Mouse (Mus musculus) E14TG2a.4 (cell line): ENCODE results near the gene Cacna2d4.

Experiments
- H3K27me3 ChIP-seq: 2 replicates; pipeline ENCODE4 v1.6.1; 2014; ENCODE audit warnings: low read length, control low read depth; ENCODE audit not compliant: insufficient read depth
- H3K36me3 ChIP-seq: 2 replicates; pipeline ENCODE4 v1.6.1; 2014; ENCODE audit warnings: low read length, control low read depth; ENCODE audit not compliant: insufficient read depth
- H3K4me1 ChIP-seq: replicated peaks from 2 replicates; pipeline ENCODE4 v1.6.1; 2014; ENCODE audit warnings: low read depth, low read length, control low read depth
- H3K4me3 ChIP-seq: replicated peaks from 2 replicates; pipeline ENCODE4 v1.5.1; 2014; ENCODE audit warnings: mild to moderate bottlenecking, low read length
- H3K9me3 ChIP-seq: 2 replicates; pipeline ENCODE4 v1.6.1; 2014; ENCODE audit warnings: low read length, control low read depth
- CTCF ChIP-seq: conservative IDR thresholded peaks from 2 replicates; pipeline ENCODE4 v1.5.1; 2014; ENCODE audit warnings: low read length
- NANOG ChIP-seq: IDR thresholded peaks from 2 replicates; pipeline ENCODE4 v1.6.1; 2014; ENCODE audit warnings: borderline replicate concordance, low read length, mixed read lengths
- POU5F1 ChIP-seq: IDR thresholded peaks from 2 replicates; pipeline ENCODE4 v1.6.1; 2014; ENCODE audit warnings: low read length, borderline replicate concordance

Cacna2d4 gene

GRCm38 (mm10) chr6:119236241-119236640 lies at the start of gene Cacna2d4:
Gene Cacna2d4, plus strand, starts transcription at chr6:119236526.
- Histone ChIP-seq H3K4me3 (no peak within 1 kb of the TSS), H3K36me3 (no peaks in the 10 kb centered on the region), H3K9me3 (no peaks in the 10 kb centered on the region), H3K27me3 (peaks cover 2% of the 10 kb centered on the region; the same call in 1 of the 2 replicates), H3K4me1 (no peaks in the 10 kb centered on the region)
- TF ChIP-seq POU5F1 (no peak), NANOG (no peak)

GRCm38 (mm10) chr6:119186658-119187057 lies 49.7 kb upstream of the Cacna2d4 start:
- Histone ChIP-seq H3K36me3 (peaks cover 17% of the 10 kb centered on the region), H3K4me3 (no peak overlapping the region), H3K9me3 (no peaks in the 10 kb centered on the region), H3K4me1 (no peaks in the 10 kb centered on the region), H3K27me3 (no peaks in the 10 kb centered on the region)
- TF ChIP-seq NANOG: no peak
- TF ChIP-seq CTCF: peak; percentile 18; the same call in 1 of the 2 replicates

GRCm38 (mm10) chr6:119187631-119188030 lies 48.7 kb upstream of the Cacna2d4 start:
- TF ChIP-seq POU5F1: no peak
- H3K27me3 ChIP-seq: no peaks in the 10 kb centered on the region
- peaks cover 3% of the 10 kb centered on the region; the same call in 1 of the 2 replicates for H3K9me3 ChIP-seq
- H3K4me3 ChIP-seq: no peak overlapping the region
- H3K36me3 ChIP-seq: peaks cover 23% of the 10 kb centered on the region
- no peaks in the 10 kb centered on the region for H3K4me1 ChIP-seq

- Histone ChIP-seq H3K27me3 (no peaks in the 10 kb centered on the region), H3K4me3 (no peak overlapping the region), H3K9me3 (peaks cover 13% of the 10 kb centered on the region), H3K4me1 (peaks cover 7% of the 10 kb centered on the region), H3K36me3 (peaks cover 25% of the 10 kb centered on the region)
- TF ChIP-seq CTCF (no peak), NANOG (no peak), POU5F1 (no peak)
These were observed 44.8 kb upstream of the Cacna2d4 start for GRCm38 (mm10) chr6:119191478-119191877.

- TF ChIP-seq CTCF (no peak), POU5F1 (no peak), NANOG (no peak)
- H3K4me3 ChIP-seq: no peak overlapping the region
- peaks cover 12% of the 10 kb centered on the region for H3K4me1 ChIP-seq
- H3K9me3 ChIP-seq: peaks cover 24% of the 10 kb centered on the region
- no peaks in the 10 kb centered on the region for H3K27me3 ChIP-seq
- H3K36me3 ChIP-seq: peaks cover 25% of the 10 kb centered on the region
These were observed 42.7 kb upstream of the Cacna2d4 start for GRCm38 (mm10) chr6:119193571-119194154.

GRCm38 (mm10) chr6:119194161-119194560 lies 42.2 kb upstream of the Cacna2d4 start:
- TF ChIP-seq POU5F1: no peak
- no peak for TF ChIP-seq CTCF
- TF ChIP-seq NANOG: no peak
- Histone ChIP-seq H3K4me3 (no peak overlapping the region), H3K27me3 (no peaks in the 10 kb centered on the region), H3K36me3 (peaks cover 25% of the 10 kb centered on the region), H3K4me1 (peaks cover 14% of the 10 kb centered on the region), H3K9me3 (peaks cover 25% of the 10 kb centered on the region)

GRCm38 (mm10) chr6:119194601-119195000 lies 41.7 kb upstream of the Cacna2d4 start:
- no peak for TF ChIP-seq POU5F1
- no peak for TF ChIP-seq NANOG
- TF ChIP-seq CTCF: no peak
- Histone ChIP-seq H3K36me3 (peaks cover 23% of the 10 kb centered on the region), H3K4me3 (no peak overlapping the region)

GRCm38 (mm10) chr6:119196382-119197305 lies 39.7 kb upstream of the Cacna2d4 start, which contains the start of gene Cacna1c:
Gene Cacna1c, minus strand, starts transcription at chr6:119196418.
- TF ChIP-seq NANOG (no peak), POU5F1 (no peak), CTCF (no peak)
- H3K27me3 ChIP-seq: no peaks in the 10 kb centered on the region
- H3K9me3 ChIP-seq: peaks cover 25% of the 10 kb centered on the region
- H3K4me3 ChIP-seq: no peak within 1 kb of the TSS
- H3K4me1 ChIP-seq: peaks cover 35% of the 10 kb centered on the region
- H3K36me3 ChIP-seq: peaks cover 26% of the 10 kb centered on the region

More at GRCm38 (mm10) chr6:119194601-119195000, 41.7 kb upstream of the Cacna2d4 start:
- peaks cover 25% of the 10 kb centered on the region for H3K9me3 ChIP-seq
- peaks cover 19% of the 10 kb centered on the region for H3K4me1 ChIP-seq
- no peaks in the 10 kb centered on the region for H3K27me3 ChIP-seq
